In the genomic region with DNA sequence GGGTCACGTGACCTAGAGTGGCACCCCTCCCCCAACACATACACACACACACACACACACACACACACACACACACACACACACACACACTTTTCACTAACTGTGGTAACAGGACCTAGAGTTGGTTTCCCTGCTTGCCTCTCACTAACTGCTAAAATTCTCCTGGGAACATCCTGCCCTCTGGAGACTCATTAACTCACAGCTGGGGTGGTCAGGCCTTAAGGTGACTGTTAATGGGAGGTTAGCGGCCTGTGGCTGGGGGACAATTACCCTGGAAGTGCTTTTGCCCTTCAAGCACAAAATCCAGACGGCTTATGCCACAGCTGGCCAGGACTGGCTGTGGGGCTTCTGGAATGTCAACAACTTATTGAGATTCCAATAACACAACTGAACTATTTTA, we compare ENCODE assay signal across 14 mouse cellular contexts. TPM values are rescaled to one million over a fixed set of nuclear protein-coding genes. Genes with fewer than 3 reads are reported as not detected.
DNase-seq lines count a peak whose midpoint lies in the region; ATAC-seq lines count a peak whose summit lies in the region.
"Had no signal": no experiment of that assay in that cellular context is flagged by ENCODE, and none has a peak within 500 bp of the region (broad histone marks: within the 10 kb centered on the region; RNA-seq: fewer than 3 reads in every experiment).

No protein-coding gene starts in this region.

- no peak overlapping the region for H3K27ac ChIP-seq in embryonic facial prominence, embryonic 14.5 days (replicated peaks; ENCODE audit: low read depth, low read length)
- H3K27ac ChIP-seq in kidney, embryonic 16.5 days (ENCODE audit: low read length) = peak overlapping the region; percentile 82
- no peak overlapping the region for H3K27ac ChIP-seq in liver, embryonic 12.5 days
- H3K27ac ChIP-seq in forebrain, embryonic 15.5 days (replicated peaks) = no peak overlapping the region
- H3K27ac ChIP-seq: hindbrain, embryonic 13.5 days; layer of hippocampus, adult 2 months; liver, embryonic 13.5 days; midbrain, embryonic 13.5 days had no signal

- WGBS in embryonic facial prominence, embryonic 14.5 days = 32% methylated on average over 3 of the region's 3 CpGs
- 28% methylated on average over 3 of the region's 3 CpGs for WGBS in kidney, embryonic 16.5 days
- WGBS in liver, embryonic 12.5 days (ENCODE audit: insufficient replicate concordance) = 40% methylated on average over 3 of the region's 3 CpGs
- WGBS in forebrain, embryonic 15.5 days = 32% methylated on average over 3 of the region's 3 CpGs

- no peaks in the 10 kb centered on the region for H3K9me3 ChIP-seq in embryonic facial prominence, embryonic 14.5 days (ENCODE audit: control insufficient read depth, low read length)
- no peaks in the 10 kb centered on the region for H3K9me3 ChIP-seq in kidney, embryonic 16.5 days (ENCODE audit: low read length)
- H3K9me3 ChIP-seq in liver, embryonic 12.5 days (replicated peaks) = no peaks in the 10 kb centered on the region
- no peaks in the 10 kb centered on the region for H3K9me3 ChIP-seq in forebrain, embryonic 15.5 days
- H3K9me3 ChIP-seq: G1E; hindbrain, embryonic 13.5 days; liver, embryonic 13.5 days; midbrain, embryonic 13.5 days had no signal

- no peaks in the 10 kb centered on the region for H3K36me3 ChIP-seq in embryonic facial prominence, embryonic 14.5 days (ENCODE audit: control insufficient read depth, insufficient read depth, low read length)
- H3K36me3 ChIP-seq in kidney, embryonic 16.5 days (ENCODE audit: insufficient read depth, low read length) = no peaks in the 10 kb centered on the region
- no peaks in the 10 kb centered on the region for H3K36me3 ChIP-seq in liver, embryonic 12.5 days
- H3K36me3 ChIP-seq in forebrain, embryonic 15.5 days = no peaks in the 10 kb centered on the region
- H3K36me3 ChIP-seq: G1E; hindbrain, embryonic 13.5 days; liver, embryonic 13.5 days; midbrain, embryonic 13.5 days had no signal

- no peaks in the 10 kb centered on the region for H3K27me3 ChIP-seq in embryonic facial prominence, embryonic 14.5 days (replicated peaks; ENCODE audit: control insufficient read depth, insufficient read depth, low read length)
- no peaks in the 10 kb centered on the region for H3K27me3 ChIP-seq in kidney, embryonic 16.5 days (ENCODE audit: insufficient read depth, low read length)
- no peaks in the 10 kb centered on the region for H3K27me3 ChIP-seq in liver, embryonic 12.5 days (replicated peaks)
- no peaks in the 10 kb centered on the region for H3K27me3 ChIP-seq in forebrain, embryonic 15.5 days
- H3K27me3 ChIP-seq: liver, embryonic 13.5 days; midbrain, embryonic 13.5 days had no signal

- DNase-seq in ZHBTc4 (ENCODE audit: low read depth, low spot score) = peak; percentile 32
- DNase-seq in embryonic facial prominence, embryonic 14.5 days (ENCODE audit: low spot score) = peak; percentile 16
- no peak for DNase-seq in cerebellum, adult 9-11 months
- DNase-seq in lung, adult 18-20 months = no peak
- DNase-seq: adrenal gland, postnatal 36 days; cerebellum, postnatal 36 days; liver, embryonic 13.5 days had no signal

- ATAC-seq in embryonic facial prominence, embryonic 14.5 days (ENCODE audit: low read depth) = no peak
- ATAC-seq in kidney, embryonic 16.5 days (ENCODE audit: low FRiP score, low TSS enrichment) = peak; percentile 91
- ATAC-seq in liver, embryonic 12.5 days = 0 out of 2 replicates have a peak, but pooled peaks have one; percentile 4
- no peak for ATAC-seq in forebrain, embryonic 15.5 days (replicated peaks)
- ATAC-seq: midbrain, embryonic 13.5 days had no signal

- H3K4me3 ChIP-seq in embryonic facial prominence, embryonic 14.5 days (ENCODE audit: low read depth, low read length) = no peak overlapping the region
- no peak overlapping the region for H3K4me3 ChIP-seq in kidney, embryonic 16.5 days (ENCODE audit: low read length)
- no peak overlapping the region for H3K4me3 ChIP-seq in liver, embryonic 12.5 days
- no peak overlapping the region for H3K4me3 ChIP-seq in forebrain, embryonic 15.5 days
- H3K4me3 ChIP-seq: hindbrain, embryonic 13.5 days; layer of hippocampus, adult 2 months; liver, embryonic 13.5 days; midbrain, embryonic 13.5 days had no signal

- no peak overlapping the region for H3K9ac ChIP-seq in embryonic facial prominence, embryonic 14.5 days (ENCODE audit: low read depth, low read length)
- H3K9ac ChIP-seq in kidney, embryonic 16.5 days (replicated peaks; ENCODE audit: low read length) = no peak overlapping the region
- H3K9ac ChIP-seq in liver, embryonic 12.5 days = no peak overlapping the region
- no peak overlapping the region for H3K9ac ChIP-seq in forebrain, embryonic 15.5 days (replicated peaks)
- H3K9ac ChIP-seq: hindbrain, embryonic 13.5 days; liver, embryonic 13.5 days; midbrain, embryonic 13.5 days had no signal

- H3K4me2 ChIP-seq in embryonic facial prominence, embryonic 14.5 days (ENCODE audit: low read depth, low read length) = no peak overlapping the region
- no peak overlapping the region for H3K4me2 ChIP-seq in kidney, embryonic 16.5 days (replicated peaks; ENCODE audit: low read depth, low read length)
- no peak overlapping the region for H3K4me2 ChIP-seq in liver, embryonic 12.5 days
- no peak overlapping the region for H3K4me2 ChIP-seq in forebrain, embryonic 15.5 days (replicated peaks)
- H3K4me2 ChIP-seq: hindbrain, embryonic 13.5 days; liver, embryonic 13.5 days; midbrain, embryonic 13.5 days had no signal

- H3K4me1 ChIP-seq in embryonic facial prominence, embryonic 14.5 days (ENCODE audit: control insufficient read depth, insufficient read depth, low read length) = peaks cover 18% of the 10 kb centered on the region
- H3K4me1 ChIP-seq in kidney, embryonic 16.5 days (ENCODE audit: insufficient read depth, low read length) = peaks cover 29% of the 10 kb centered on the region
- H3K4me1 ChIP-seq in liver, embryonic 12.5 days = no peaks in the 10 kb centered on the region
- H3K4me1 ChIP-seq in forebrain, embryonic 15.5 days = peaks cover 5% of the 10 kb centered on the region; the same call in 1 of the 2 replicates

RNA-seq across cellular contexts. Expression of gene 0610040J01Rik, which starts 55.3 kb away (rescaled TPM):
- polyA plus RNA-seq in embryonic facial prominence, embryonic 14.5 days (2014; fragmentation: Nextera tagmentation; extraction: Ambion mirVana) = 3.9 and 4.4 TPM in 2 replicates
- 63.1 and 66.3 TPM in 2 replicates for polyA plus RNA-seq in kidney, embryonic 16.5 days (2015; fragmentation: Nextera tagmentation; extraction: Ambion mirVana)
- polyA plus RNA-seq in liver, embryonic 12.5 days (2016; fragmentation: Nextera tagmentation; extraction: Ambion mirVana) = 13.5 and 16.2 TPM in 2 replicates
- polyA plus RNA-seq in forebrain, embryonic 15.5 days (2015; fragmentation: Nextera tagmentation; extraction: Ambion mirVana) = 3.9 and 4.1 TPM in 2 replicates
- polyA plus RNA-seq: G1E had no signal

Comparison
In these comparisons a context has a peak if more than half of its experiments do, and no peak if none do; other contexts are left out.
1. DNase-seq: peak in ZHBTc4 (single experiment) and embryonic facial prominence, embryonic 14.5 days (single experiment); none in cerebellum, adult 9-11 months (single experiment) and lung, adult 18-20 months (0 of 2).
2. ATAC-seq: peak in kidney, embryonic 16.5 days (single experiment) and liver, embryonic 12.5 days (single experiment); none in embryonic facial prominence, embryonic 14.5 days (single experiment) and forebrain, embryonic 15.5 days (single experiment).